Mouse (Mus musculus) embryo, embryonic 11 days (tissue): ENCODE measurements around the gene Samd13.

Experiments used
- DNase-seq: peaks from one replicate; pipeline ENCODE4 v3.0.0-alpha.2; 2015

The Samd13 gene

GRCm38 (mm10) chr3:146610322-146610721, 75.1 kb downstream of the Samd13 start:
- no peak for DNase-seq

GRCm38 (mm10) chr3:146607368-146607767, 78.0 kb downstream of the Samd13 start:
- no peak for DNase-seq

DNA sequence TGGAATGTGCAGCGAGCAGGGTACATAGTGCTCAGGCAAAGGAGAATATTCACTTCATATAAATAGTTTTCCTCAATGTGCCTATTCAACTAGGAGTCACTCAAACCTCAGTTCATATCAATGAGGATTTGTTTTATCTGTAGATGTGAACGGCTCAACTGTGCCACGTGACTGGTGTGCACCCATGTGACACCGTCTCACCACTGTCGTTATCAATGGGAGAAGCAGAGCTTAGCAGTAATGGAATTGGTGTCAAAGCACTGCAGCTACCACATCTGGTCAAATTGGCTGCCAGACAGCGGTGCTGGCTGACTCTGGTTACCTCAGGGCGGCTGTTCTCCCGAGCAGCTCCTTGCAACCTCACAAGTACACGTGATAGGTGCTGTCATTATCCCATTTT, 80.7 kb downstream of the Samd13 start:
- DNase-seq: no peak

DNA sequence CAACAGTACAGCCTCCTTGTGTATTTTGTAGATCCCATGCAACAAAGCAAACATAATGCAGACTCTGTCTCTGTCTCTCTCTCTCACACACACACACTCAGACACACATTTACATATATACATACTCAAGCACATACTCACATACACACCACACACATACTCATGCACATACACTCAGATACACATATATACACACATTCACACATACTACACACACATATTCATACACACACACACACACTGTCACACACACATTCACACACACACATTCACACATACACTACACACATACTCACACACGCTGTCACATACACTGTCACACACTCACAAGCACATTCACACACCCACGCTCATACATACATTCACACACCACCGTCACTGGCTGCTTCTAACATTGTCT, 82.9 kb downstream of the Samd13 start:
- DNase-seq: no peak

- DNase-seq: no peak
Measured at GRCm38 (mm10) chr3:146601205-146601604, 84.2 kb downstream of the Samd13 start.

- no peak for DNase-seq
Measured at GRCm38 (mm10) chr3:146599198-146599900, 86.0 kb downstream of the Samd13 start.

GRCm38 (mm10) chr3:146598411-146598810, 87.0 kb downstream of the Samd13 start:
- no peak for DNase-seq

DNA sequence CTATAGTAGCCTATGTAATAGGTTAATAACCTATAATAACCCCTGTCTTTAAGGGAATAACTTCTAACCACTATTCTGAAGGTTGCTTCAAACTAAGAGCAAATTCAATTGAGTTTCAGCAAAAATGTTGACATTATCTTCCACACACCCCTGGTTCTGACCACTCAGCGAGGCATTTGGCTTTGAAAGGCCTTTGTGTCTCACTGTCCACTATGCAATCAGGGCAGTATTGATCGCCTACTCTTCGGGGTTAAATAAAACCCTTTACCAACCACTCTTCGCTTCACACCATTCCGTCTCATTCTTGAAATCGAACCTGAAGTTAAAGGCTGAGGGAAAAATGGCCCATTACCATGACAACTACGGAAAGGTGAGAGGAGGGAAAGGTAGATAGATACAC, 88.5 kb downstream of the Samd13 start:
- no peak for DNase-seq

- DNase-seq: no peak
Measured at GRCm38 (mm10) chr3:146596387-146596786, 89.0 kb downstream of the Samd13 start.

DNA sequence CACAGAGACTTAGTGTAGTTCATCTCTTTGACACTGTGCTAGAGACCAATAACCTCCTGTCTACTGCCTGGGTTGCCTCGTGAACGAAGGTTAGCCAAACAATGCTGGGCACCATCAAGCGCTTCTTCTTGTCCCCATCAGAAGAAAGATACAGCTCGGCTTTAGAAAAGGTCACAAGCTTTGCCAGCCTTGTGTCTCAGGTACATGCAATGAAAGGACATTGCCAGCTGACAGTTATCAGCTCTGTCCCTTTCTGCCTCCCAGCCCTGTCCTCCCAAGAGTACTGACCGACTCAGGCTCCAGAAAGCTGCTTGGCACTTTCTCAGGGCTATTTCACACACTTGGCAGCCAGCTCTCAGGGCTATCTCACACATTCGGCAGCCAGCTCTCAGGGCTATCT, 90.0 kb downstream of the Samd13 start:
- DNase-seq: no peak
